Comparison of ENCODE assay signal across 8 mouse cellular contexts in genomic region chr5:115507981-115508858, GRCm38 (mm10). TPM values are rescaled to one million over a fixed set of nuclear protein-coding genes. Genes with fewer than 3 reads are reported as not detected.
A peak's percentile ranks its signal among the peaks of the same experiment; 100 is the strongest.
DNase-seq lines count a peak whose midpoint lies in the region; ATAC-seq and TF ChIP-seq lines count a peak whose summit lies in the region.

No protein-coding gene starts in this region.

- H3K9ac ChIP-seq in intestine, embryonic 14.5 days (ENCODE audit: low read length) = peak overlapping the region; percentile 90
- H3K9ac ChIP-seq in liver, embryonic 16.5 days (ENCODE audit: low read depth, low read length) = peak overlapping the region; percentile 84
- H3K9ac ChIP-seq in stomach, embryonic 14.5 days (replicated peaks; ENCODE audit: low read depth, low read length) = peak overlapping the region; percentile 86

- no peak for TF ChIP-seq CTCF in thymus, adult 2 months (IDR thresholded peaks at IDR 0.05; ENCODE audit: borderline replicate concordance, control insufficient read depth, extremely low read depth, insufficient read depth, low read length, poor library complexity)
- TF ChIP-seq CTCF in embryonic fibroblast, embryonic 13.5 days (IDR thresholded peaks at IDR 0.05; ENCODE audit: borderline replicate concordance, insufficient read depth, low read length) = no peak

- no peaks in the 10 kb centered on the region for H3K27me3 ChIP-seq in thymus, adult 2 months (ENCODE audit: control insufficient read depth, insufficient read depth, low read length)
- H3K27me3 ChIP-seq in intestine, embryonic 14.5 days (replicated peaks; ENCODE audit: control insufficient read depth, insufficient read depth, low read length) = no peaks in the 10 kb centered on the region
- H3K27me3 ChIP-seq in liver, embryonic 16.5 days (ENCODE audit: control insufficient read depth, insufficient read depth, low read depth, low read length) = no peaks in the 10 kb centered on the region
- H3K27me3 ChIP-seq in stomach, embryonic 14.5 days (ENCODE audit: control insufficient read depth, insufficient read depth, low read length) = no peaks in the 10 kb centered on the region

- H3K9me3 ChIP-seq in intestine, embryonic 14.5 days (ENCODE audit: control insufficient read depth, low read length) = no peaks in the 10 kb centered on the region
- H3K9me3 ChIP-seq in liver, embryonic 16.5 days (replicated peaks; ENCODE audit: control insufficient read depth, low read length) = no peaks in the 10 kb centered on the region
- H3K9me3 ChIP-seq in stomach, embryonic 14.5 days (ENCODE audit: control insufficient read depth, low read depth, low read length) = 0 out of 2 replicates have a peak, but pooled peaks cover 3% of the 10 kb centered on the region

- no peak for ATAC-seq in intestine, embryonic 14.5 days (replicated peaks; ENCODE audit: low FRiP score, low TSS enrichment, low read depth)
- ATAC-seq in liver, embryonic 16.5 days (ENCODE audit: low read depth) = no peak
- no peak for ATAC-seq in stomach, embryonic 14.5 days (ENCODE audit: insufficient number of reproducible peaks, insufficient read depth, low FRiP score, low read depth)

- no peak for TF ChIP-seq POLR2A in thymus, adult 2 months (IDR thresholded peaks at IDR 0.05; ENCODE audit: control insufficient read depth, extremely low read depth, insufficient read depth, low read length, poor library complexity)
- TF ChIP-seq POLR2A in embryonic fibroblast, embryonic 13.5 days (IDR thresholded peaks at IDR 0.05; ENCODE audit: low read depth, low read length) = no peak

- 32% methylated on average over 18 of the region's 18 CpGs for WGBS in thymus, adult 2 months
- 42% methylated on average over 18 of the region's 18 CpGs for WGBS in intestine, embryonic 14.5 days
- 49% methylated on average over 18 of the region's 18 CpGs for WGBS in liver, embryonic 16.5 days (ENCODE audit: insufficient replicate concordance)
- 47% methylated on average over 18 of the region's 18 CpGs for WGBS in stomach, embryonic 14.5 days

- H3K27ac ChIP-seq in thymus, adult 2 months (ENCODE audit: control insufficient read depth, insufficient read depth, low read length) = peak overlapping the region; percentile 6; the same call in 1 of the 2 replicates
- H3K27ac ChIP-seq in embryonic fibroblast, embryonic 13.5 days (ENCODE audit: insufficient read depth, low read length) = no peak overlapping the region
- no peak overlapping the region for H3K27ac ChIP-seq in intestine, embryonic 14.5 days (ENCODE audit: low read depth)
- no peak overlapping the region for H3K27ac ChIP-seq in liver, embryonic 16.5 days (ENCODE audit: low read length)
- 0 out of 2 replicates have a peak overlapping the region, but pooled peaks have one; percentile 15 for H3K27ac ChIP-seq in stomach, embryonic 14.5 days (ENCODE audit: low read length)

- no peaks in the 10 kb centered on the region for H3K36me3 ChIP-seq in thymus, adult 2 months (ENCODE audit: control insufficient read depth, insufficient read depth, low read length)
- no peaks in the 10 kb centered on the region for H3K36me3 ChIP-seq in intestine, embryonic 14.5 days (ENCODE audit: control insufficient read depth, insufficient read depth, low read length)
- H3K36me3 ChIP-seq in liver, embryonic 16.5 days (ENCODE audit: control insufficient read depth, insufficient read depth) = no peaks in the 10 kb centered on the region
- H3K36me3 ChIP-seq in stomach, embryonic 14.5 days (ENCODE audit: control insufficient read depth, insufficient read depth, low read length) = no peaks in the 10 kb centered on the region

- H3K4me3 ChIP-seq in thymus, adult 2 months (ENCODE audit: control insufficient read depth, insufficient read depth, low read length) = peak overlapping the region; percentile 79
- H3K4me3 ChIP-seq in embryonic fibroblast, embryonic 13.5 days (ENCODE audit: insufficient read depth, low read length) = peak overlapping the region; percentile 85
- H3K4me3 ChIP-seq in intestine, embryonic 14.5 days (ENCODE audit: low read depth, low read length) = peak overlapping the region; percentile 83
- H3K4me3 ChIP-seq in liver, embryonic 16.5 days (ENCODE audit: low read depth, low read length) = peak overlapping the region; percentile 77
- peak overlapping the region; percentile 90 for H3K4me3 ChIP-seq in stomach, embryonic 14.5 days (ENCODE audit: low read depth, low read length)

- DNase-seq in thymus, adult 2 months = no peak
- no peak for DNase-seq in thymus, adult 18-20 months
- no peak for DNase-seq in intestine, embryonic 14.5 days (ENCODE audit: low spot score)
- no peak for DNase-seq in layer of hippocampus, postnatal 14 days (ENCODE audit: low spot score in 2 of 2)
- no peak for DNase-seq in layer of hippocampus, adult 8-10 months (ENCODE audit: low spot score in 2 of 2)

- peak overlapping the region; percentile 96 for H3K4me2 ChIP-seq in intestine, embryonic 14.5 days (ENCODE audit: low read length)
- peak overlapping the region; percentile 97 for H3K4me2 ChIP-seq in liver, embryonic 16.5 days (ENCODE audit: low read depth, low read length)
- H3K4me2 ChIP-seq in stomach, embryonic 14.5 days (replicated peaks; ENCODE audit: low read depth, low read length) = peak overlapping the region; percentile 87

- H3K4me1 ChIP-seq in thymus, adult 2 months (replicated peaks; ENCODE audit: control insufficient read depth, insufficient read depth, low read length) = peaks cover 36% of the 10 kb centered on the region
- H3K4me1 ChIP-seq in embryonic fibroblast, embryonic 13.5 days (ENCODE audit: control insufficient read depth, insufficient read depth, low read length) = peaks cover 1% of the 10 kb centered on the region
- peaks cover 29% of the 10 kb centered on the region for H3K4me1 ChIP-seq in intestine, embryonic 14.5 days (replicated peaks; ENCODE audit: control insufficient read depth, insufficient read depth, low read length)
- peaks cover 41% of the 10 kb centered on the region for H3K4me1 ChIP-seq in liver, embryonic 16.5 days (ENCODE audit: control insufficient read depth, low read depth, low read length)
- peaks cover 26% of the 10 kb centered on the region for H3K4me1 ChIP-seq in stomach, embryonic 14.5 days (ENCODE audit: control insufficient read depth, insufficient read depth, low read length)

RNA-seq across cellular contexts. Expression of gene Pxn, which starts 1.7 kb away (rescaled TPM):
- polyA plus RNA-seq in thymus, adult 2 months (2012; rRNA removed) = 161 and 172 TPM in 2 replicates
- 25.7 and 35.2 TPM in 2 replicates for polyA plus RNA-seq in embryonic fibroblast, embryonic 13.5 days (2011; ENCODE audit: insufficient read length, low read depth, missing spikeins)
- polyA plus RNA-seq in intestine, embryonic 14.5 days (2014; fragmentation: Nextera tagmentation; extraction: Ambion mirVana) = 16.8 and 19.3 TPM in 2 replicates
- 17.2 and 19.1 TPM in 2 replicates for polyA plus RNA-seq in liver, embryonic 16.5 days (2015; fragmentation: Nextera tagmentation; extraction: Ambion mirVana)
- 15.9 and 17.7 TPM in 2 replicates for polyA plus RNA-seq in stomach, embryonic 14.5 days (2014; fragmentation: Nextera tagmentation; extraction: Ambion mirVana)
- total RNA-seq in layer of hippocampus, postnatal 14 days (2021) = 10 to 100 TPM; 33.1 to 38.7 TPM
- total RNA-seq in layer of hippocampus, adult 8-10 months (2022) = 10 to 100 TPM; 38.1 to 45.8 (median 40.2) TPM

RNA-seq across cellular contexts. Expression of gene Sirt4, which starts 23.7 kb away (rescaled TPM):
- polyA plus RNA-seq in thymus, adult 2 months (2012; rRNA removed) = 47.2 and 48.6 TPM in 2 replicates
- 12.8 and 18.5 TPM in 2 replicates for polyA plus RNA-seq in embryonic fibroblast, embryonic 13.5 days (2011; ENCODE audit: insufficient read length, low read depth, missing spikeins)
- polyA plus RNA-seq in intestine, embryonic 14.5 days (2014; fragmentation: Nextera tagmentation; extraction: Ambion mirVana) = 15.2 and 21.5 TPM in 2 replicates
- 4.6 and 6.5 TPM in 2 replicates for polyA plus RNA-seq in liver, embryonic 16.5 days (2015; fragmentation: Nextera tagmentation; extraction: Ambion mirVana)
- polyA plus RNA-seq in stomach, embryonic 14.5 days (2014; fragmentation: Nextera tagmentation; extraction: Ambion mirVana) = 20.9 and 23.5 TPM in 2 replicates
- 10 to 100 TPM; 25.8 to 28.3 TPM for total RNA-seq in layer of hippocampus, postnatal 14 days (2021)
- 10 to 100 TPM; 34.0 to 58.6 (median 41.9) TPM for total RNA-seq in layer of hippocampus, adult 8-10 months (2022)

RNA-seq across cellular contexts. Expression of gene Pla2g1b, which starts 42.2 kb away (rescaled TPM):
- 1.2 and 1.8 TPM in 2 replicates for polyA plus RNA-seq in thymus, adult 2 months (2012; rRNA removed)
- polyA plus RNA-seq in embryonic fibroblast, embryonic 13.5 days (2011; ENCODE audit: insufficient read length, low read depth, missing spikeins) = not detected in 2 replicates
- polyA plus RNA-seq in intestine, embryonic 14.5 days (2014; fragmentation: Nextera tagmentation; extraction: Ambion mirVana) = 5.0 and 6.3 TPM in 2 replicates
- polyA plus RNA-seq in liver, embryonic 16.5 days (2015; fragmentation: Nextera tagmentation; extraction: Ambion mirVana) = not detected in 2 replicates
- polyA plus RNA-seq in stomach, embryonic 14.5 days (2014; fragmentation: Nextera tagmentation; extraction: Ambion mirVana) = 16.7 and 20.2 TPM in 2 replicates
- not detected for total RNA-seq in layer of hippocampus, postnatal 14 days (2021)
- total RNA-seq in layer of hippocampus, adult 8-10 months (2022) = not detected

RNA-seq across cellular contexts. Expression of gene Rplp0, which starts 51.0 kb away (rescaled TPM):
- 3,356 and 3,688 TPM in 2 replicates for polyA plus RNA-seq in thymus, adult 2 months (2012; rRNA removed)
- 3,023 and 3,024 TPM in 2 replicates for polyA plus RNA-seq in embryonic fibroblast, embryonic 13.5 days (2011; ENCODE audit: insufficient read length, low read depth, missing spikeins)
- 2,116 and 2,150 TPM in 2 replicates for polyA plus RNA-seq in intestine, embryonic 14.5 days (2014; fragmentation: Nextera tagmentation; extraction: Ambion mirVana)
- polyA plus RNA-seq in liver, embryonic 16.5 days (2015; fragmentation: Nextera tagmentation; extraction: Ambion mirVana) = 919 and 997 TPM in 2 replicates
- 1,866 and 1,880 TPM in 2 replicates for polyA plus RNA-seq in stomach, embryonic 14.5 days (2014; fragmentation: Nextera tagmentation; extraction: Ambion mirVana)
- 100 to 1,000 TPM; 347 to 378 TPM for total RNA-seq in layer of hippocampus, postnatal 14 days (2021)
- 100 to 1,000 TPM; 188 to 289 (median 230) TPM for total RNA-seq in layer of hippocampus, adult 8-10 months (2022)

RNA-seq across cellular contexts. Expression of gene Gcn1l1, which starts 56.8 kb away (rescaled TPM):
- 87.8 and 109 TPM in 2 replicates for polyA plus RNA-seq in thymus, adult 2 months (2012; rRNA removed)
- polyA plus RNA-seq in embryonic fibroblast, embryonic 13.5 days (2011; ENCODE audit: insufficient read length, low read depth, missing spikeins) = 39.5 and 40.7 TPM in 2 replicates
- polyA plus RNA-seq in intestine, embryonic 14.5 days (2014; fragmentation: Nextera tagmentation; extraction: Ambion mirVana) = 43.6 and 44.8 TPM in 2 replicates
- polyA plus RNA-seq in liver, embryonic 16.5 days (2015; fragmentation: Nextera tagmentation; extraction: Ambion mirVana) = 14.1 and 14.8 TPM in 2 replicates
- polyA plus RNA-seq in stomach, embryonic 14.5 days (2014; fragmentation: Nextera tagmentation; extraction: Ambion mirVana) = 42.3 TPM in 2 replicates
- 10 to 100 TPM; 69.1 to 71.5 TPM for total RNA-seq in layer of hippocampus, postnatal 14 days (2021)
- 10 to 100 TPM; 72.7 to 85.7 (median 77.4) TPM for total RNA-seq in layer of hippocampus, adult 8-10 months (2022)

Comparison
In these comparisons a context has a peak if more than half of its experiments do, and no peak if none do; other contexts are left out.
1. H3K27ac ChIP-seq: peak in thymus, adult 2 months (single experiment) and stomach, embryonic 14.5 days (single experiment); none in embryonic fibroblast, embryonic 13.5 days (single experiment), intestine, embryonic 14.5 days (single experiment) and liver, embryonic 16.5 days (single experiment).
2. Peak in every context shown above with its lines, with median percentiles within 50 percentile points of each other: H3K4me3 ChIP-seq, H3K4me2 ChIP-seq and H3K9ac ChIP-seq.